Mouse (Mus musculus): Measurements from ENCODE around the gene Olfr970. TPM values are rescaled to one million over a fixed set of nuclear protein-coding genes. Genes with fewer than 3 reads are reported as not detected.
"Not testable (repeated sequence)": the region's sequence is repeated elsewhere in the genome, so short reads cannot be mapped to it uniquely, and the experiment has no call there.

Gene Olfr970
- not detected in 2 replicates for polyA plus RNA-seq (2016; fragmentation: Nextera tagmentation; extraction: Ambion mirVana)

DNA sequence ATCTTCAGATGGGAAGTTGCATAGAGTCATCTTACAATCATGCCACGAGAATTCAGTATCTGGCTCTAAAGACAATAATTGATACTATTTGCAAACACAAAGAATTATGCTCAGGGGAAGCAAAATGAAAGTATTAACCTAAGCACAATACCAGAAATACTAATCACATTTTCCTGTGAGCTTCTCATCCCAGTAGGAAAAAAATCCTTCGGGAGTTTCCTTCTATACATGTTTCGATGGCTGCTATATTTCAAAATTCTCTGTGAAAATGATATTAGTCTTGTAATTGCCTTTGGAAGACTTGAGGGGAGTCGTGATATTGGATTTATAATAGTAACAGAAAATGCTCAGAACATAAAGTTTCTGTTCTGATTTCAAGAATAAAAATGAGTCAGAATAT lies at the start of gene Olfr970:
TSS of gene Olfr970 (plus strand) at position 301 of the 400 bp plus-strand sequence.
- no peaks in the 10 kb centered on the region for H3K9me3 ChIP-seq (replicated peaks)
- H3K27ac ChIP-seq: no peak within 1 kb of the TSS
- H3K27me3 ChIP-seq: no peaks in the 10 kb centered on the region
- no peak within 1 kb of the TSS for H3K4me3 ChIP-seq
- H3K4me1 ChIP-seq: no peaks in the 10 kb centered on the region
- no peaks in the 10 kb centered on the region for H3K36me3 ChIP-seq
- no peak within 1 kb of the TSS for H3K4me2 ChIP-seq (replicated peaks)
- 82% methylated on average over 4 of the region's 4 CpGs for WGBS
- no peak for ATAC-seq (ENCODE audit: low FRiP score)
- no peak within 1 kb of the TSS for H3K9ac ChIP-seq

- no peak within 1 kb of the TSS for H3K4me3 ChIP-seq
- no peak for ATAC-seq (ENCODE audit: low FRiP score)
- no peak within 1 kb of the TSS for H3K27ac ChIP-seq
- no peaks in the 10 kb centered on the region for H3K9me3 ChIP-seq (replicated peaks)
- 76% methylated on average over 1 of the region's 1 CpGs for WGBS
- H3K36me3 ChIP-seq: no peaks in the 10 kb centered on the region
- no peak within 1 kb of the TSS for H3K4me2 ChIP-seq (replicated peaks)
- H3K9ac ChIP-seq: no peak within 1 kb of the TSS
- H3K27me3 ChIP-seq: no peaks in the 10 kb centered on the region
- H3K4me1 ChIP-seq: no peaks in the 10 kb centered on the region
Measured at GRCm38 (mm10) chr9:39783153-39783552, 25.5 kb upstream of the Olfr970 start, which contains the start of gene Olfr968. Olfr968 (minus strand) TSS chr9:39783253.

DNA sequence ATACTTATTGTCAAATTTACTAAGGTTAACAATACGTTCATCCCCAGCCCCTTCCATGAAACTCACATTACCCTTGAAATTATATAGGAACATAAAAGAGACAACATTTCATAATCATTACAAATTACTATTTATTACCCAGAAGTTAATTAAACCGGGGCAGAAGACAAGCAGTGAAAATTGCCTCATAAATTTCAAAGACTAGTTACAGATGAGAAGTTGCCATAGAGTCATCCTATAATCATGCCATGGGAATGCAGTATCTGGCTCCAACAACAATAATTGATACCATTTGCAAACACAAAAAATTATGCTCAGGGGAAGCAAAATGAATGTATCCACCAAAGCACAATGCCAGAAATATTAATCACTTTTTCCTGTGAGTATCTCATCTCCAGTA lies 18.1 kb upstream of the Olfr970 start, which contains the start of gene Olfr969:
TSS of gene Olfr969 (plus strand) at position 388 of the 400 bp plus-strand sequence.
- Histone ChIP-seq H3K27ac (no peak within 1 kb of the TSS), H3K4me2 (replicated peaks) (no peak within 1 kb of the TSS), H3K4me3 (no peak within 1 kb of the TSS), H3K9ac (no peak within 1 kb of the TSS), H3K27me3 (no peaks in the 10 kb centered on the region), H3K4me1 (no peaks in the 10 kb centered on the region), H3K36me3 (no peaks in the 10 kb centered on the region), H3K9me3 (replicated peaks) (no peaks in the 10 kb centered on the region)
- 74% methylated on average over 2 of the region's 2 CpGs for WGBS
- ATAC-seq (ENCODE audit: low FRiP score): no peak

GRCm38 (mm10) chr9:39836576-39836975 lies 27.9 kb downstream of the Olfr970 start, which contains the start of gene Olfr971:
Olfr971 (plus strand) TSS chr9:39836876.
- H3K27ac ChIP-seq; H3K4me1 ChIP-seq; H3K9ac ChIP-seq; H3K4me3 ChIP-seq; H3K27me3 ChIP-seq; H3K4me2 ChIP-seq (replicated peaks); ATAC-seq (ENCODE audit: low FRiP score); H3K9me3 ChIP-seq (replicated peaks); H3K36me3 ChIP-seq: not testable (repeated sequence)
- 100% methylated on average over 2 of the region's 2 CpGs for WGBS

DNA sequence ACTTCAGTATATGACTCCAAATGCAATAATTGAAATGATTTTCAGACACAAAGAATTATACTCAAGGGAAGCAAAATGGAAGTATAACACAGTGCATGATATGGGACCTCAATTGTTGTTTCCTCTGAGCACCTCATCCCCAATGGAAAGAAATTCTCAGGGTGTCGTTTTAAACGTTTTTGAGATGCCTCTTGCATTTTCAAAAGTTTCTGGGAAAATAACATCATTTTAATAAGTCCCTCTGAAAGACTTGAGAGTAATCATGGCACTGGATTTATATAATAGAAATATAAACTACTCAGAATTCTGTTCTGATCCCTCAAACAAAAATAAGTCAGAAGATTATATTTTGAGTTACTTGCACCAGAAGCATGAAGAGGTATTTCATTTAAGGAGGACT lies 57.5 kb downstream of the Olfr970 start, which contains the start of gene Olfr972:
TSS of gene Olfr972 (plus strand) at position 301 of the 400 bp plus-strand sequence.
- Histone ChIP-seq H3K4me1 (no peaks in the 10 kb centered on the region), H3K4me3 (no peak within 1 kb of the TSS), H3K27ac (no peak within 1 kb of the TSS), H3K4me2 (replicated peaks) (no peak within 1 kb of the TSS), H3K9me3 (replicated peaks) (no peaks in the 10 kb centered on the region), H3K27me3 (no peaks in the 10 kb centered on the region), H3K36me3 (no peaks in the 10 kb centered on the region), H3K9ac (no peak within 1 kb of the TSS)
- no peak for ATAC-seq (ENCODE audit: low FRiP score)
- WGBS: 75% methylated on average over 2 of the region's 2 CpGs

Other genes starting within 250 kb of the Olfr970 start
- not detected in 2 replicates for gene Olfr959, start 233.3 kb upstream of the Olfr970 start, polyA plus RNA-seq (2016; fragmentation: Nextera tagmentation; extraction: Ambion mirVana)
- 30.6 and 34.7 TPM in 2 replicates for gene AW551984, start 204.5 kb upstream of the Olfr970 start, polyA plus RNA-seq (2016; fragmentation: Nextera tagmentation; extraction: Ambion mirVana)
- not detected in 2 replicates for gene Olfr148, start 198.2 kb upstream of the Olfr970 start, polyA plus RNA-seq (2016; fragmentation: Nextera tagmentation; extraction: Ambion mirVana)
- gene Olfr960, start 187.5 kb upstream of the Olfr970 start, polyA plus RNA-seq (2016; fragmentation: Nextera tagmentation; extraction: Ambion mirVana): not detected in 2 replicates
- gene Olfr961, start 163.8 kb upstream of the Olfr970 start, polyA plus RNA-seq (2016; fragmentation: Nextera tagmentation; extraction: Ambion mirVana): not detected in 2 replicates
- not detected in 2 replicates for gene Olfr963, start 141.7 kb upstream of the Olfr970 start, polyA plus RNA-seq (2016; fragmentation: Nextera tagmentation; extraction: Ambion mirVana)
- not detected in 2 replicates for gene Olfr149, start 101.7 kb upstream of the Olfr970 start, polyA plus RNA-seq (2016; fragmentation: Nextera tagmentation; extraction: Ambion mirVana)
- not detected in 2 replicates for gene Olfr965, start 97.5 kb upstream of the Olfr970 start, polyA plus RNA-seq (2016; fragmentation: Nextera tagmentation; extraction: Ambion mirVana)
- not detected in 2 replicates for gene Olfr150, start 77.9 kb upstream of the Olfr970 start, polyA plus RNA-seq (2016; fragmentation: Nextera tagmentation; extraction: Ambion mirVana)
- gene Olfr967, start 62.6 kb upstream of the Olfr970 start, polyA plus RNA-seq (2016; fragmentation: Nextera tagmentation; extraction: Ambion mirVana): not detected in 2 replicates
- gene Olfr968, start 25.6 kb upstream of the Olfr970 start, polyA plus RNA-seq (2016; fragmentation: Nextera tagmentation; extraction: Ambion mirVana): not detected in 2 replicates
- not detected in 2 replicates for gene Olfr969, start 17.9 kb upstream of the Olfr970 start, polyA plus RNA-seq (2016; fragmentation: Nextera tagmentation; extraction: Ambion mirVana)
- not detected in 2 replicates for gene Olfr971, start 28.0 kb downstream of the Olfr970 start, polyA plus RNA-seq (2016; fragmentation: Nextera tagmentation; extraction: Ambion mirVana)
- gene Olfr972, start 57.6 kb downstream of the Olfr970 start, polyA plus RNA-seq (2016; fragmentation: Nextera tagmentation; extraction: Ambion mirVana): not detected in 2 replicates
- gene Olfr229, start 98.5 kb downstream of the Olfr970 start, polyA plus RNA-seq (2016; fragmentation: Nextera tagmentation; extraction: Ambion mirVana): not detected in 2 replicates
- gene Olfr974, start 128.6 kb downstream of the Olfr970 start, polyA plus RNA-seq (2016; fragmentation: Nextera tagmentation; extraction: Ambion mirVana): not detected in 2 replicates
- gene Olfr975, start 143.2 kb downstream of the Olfr970 start, polyA plus RNA-seq (2016; fragmentation: Nextera tagmentation; extraction: Ambion mirVana): not detected in 2 replicates
- gene Olfr976, start 152.3 kb downstream of the Olfr970 start, polyA plus RNA-seq (2016; fragmentation: Nextera tagmentation; extraction: Ambion mirVana): not detected in 2 replicates
- not detected in 2 replicates for gene Olfr978, start 183.3 kb downstream of the Olfr970 start, polyA plus RNA-seq (2016; fragmentation: Nextera tagmentation; extraction: Ambion mirVana)
- gene Olfr979, start 194.6 kb downstream of the Olfr970 start, polyA plus RNA-seq (2016; fragmentation: Nextera tagmentation; extraction: Ambion mirVana): not detected in 2 replicates
- gene Olfr980, start 200.7 kb downstream of the Olfr970 start, polyA plus RNA-seq (2016; fragmentation: Nextera tagmentation; extraction: Ambion mirVana): not detected in 2 replicates
- gene Olfr981, start 212.6 kb downstream of the Olfr970 start, polyA plus RNA-seq (2016; fragmentation: Nextera tagmentation; extraction: Ambion mirVana): not detected in 2 replicates